Mouse (Mus musculus) forebrain, embryonic 12.5 days (tissue): ENCODE data around the gene Iars. TPM values are rescaled to one million over a fixed set of nuclear protein-coding genes. Genes with fewer than 3 reads are reported as not detected.
A peak's percentile ranks its signal among the peaks of the same experiment; 100 is the strongest.

Source experiments
- ATAC-seq: fragments of 200-750 bp; cut with Nextera tagmentation; 2 replicates; pipeline ENCODE4 v1.8.0; 2017; ENCODE audit warnings: moderate TSS enrichment; ENCODE audit not compliant: low FRiP score
- H3K27ac ChIP-seq: fragments of 300-500 bp; sonication (generic); 2 replicates; pipeline ENCODE4 v1.5.1; 2016; ENCODE audit warnings: mild to moderate bottlenecking
- H3K27me3 ChIP-seq: fragments of 300-500 bp; sonication (generic); 2 replicates; pipeline ENCODE4 v1.6.1; 2016; ENCODE audit warnings: mild to moderate bottlenecking
- H3K36me3 ChIP-seq: fragments of 300-500 bp; sonication (generic); replicated peaks from 2 replicates; pipeline ENCODE4 v1.6.1; 2016; ENCODE audit warnings: mild to moderate bottlenecking
- H3K4me1 ChIP-seq: fragments of 300-500 bp; sonication (generic); 2 replicates; pipeline ENCODE4 v1.6.1; 2016
- H3K4me2 ChIP-seq: fragments of 300-500 bp; sonication (generic); 2 replicates; pipeline ENCODE4 v1.6.1; 2016; ENCODE audit warnings: mild to moderate bottlenecking, moderate library complexity
- H3K4me3 ChIP-seq: fragments of 300-500 bp; sonication (generic); replicated peaks from 2 replicates; pipeline ENCODE4 v1.5.1; 2016; ENCODE audit warnings: mild to moderate bottlenecking
- H3K9ac ChIP-seq: fragments of 300-500 bp; sonication (generic); 2 replicates; pipeline ENCODE4 v1.6.1; 2016; ENCODE audit warnings: mild to moderate bottlenecking
- H3K9me3 ChIP-seq: fragments of 300-500 bp; sonication (generic); 2 replicates; pipeline ENCODE4 v1.6.1; 2016
- whole genome bisulfite sequencing: fragments of 180-500 bp; shearing (Covaris S2); methylation state at CpG from one replicate; pipeline ENCODE4 v1.1.7; 2016; 5-methylcytosine and 5-hydroxymethylcytosine counted together
- polyA plus RNA-seq: library from polyadenylated mRNA; unstranded; fragments of >200 nt; fragmentation: Nextera tagmentation; extraction: Ambion mirVana; gene quantifications from 2 replicates; pipeline ENCODE4 v1.2.1, GENCODE M21; 2016

The Iars gene
- polyA plus RNA-seq, 1 experiment from 2014 or later: 96.2 TPM

- Histone ChIP-seq H3K27ac (peak overlapping the region; percentile 50; the same call in 1 of the 2 replicates), H3K36me3 (peaks cover 19% of the 10 kb centered on the region), H3K9me3 (no peaks in the 10 kb centered on the region), H3K27me3 (no peaks in the 10 kb centered on the region), H3K4me1 (peaks cover 21% of the 10 kb centered on the region), H3K4me3 (peak overlapping the region; percentile 86), H3K4me2 (peak overlapping the region; percentile 78), H3K9ac (peak overlapping the region; percentile 82)
- ATAC-seq: no peak; the same call in 1 of the 2 replicates
- WGBS: under 1% methylated on average over 20 of the region's 20 CpGs
These were observed 440 bp downstream of the Iars start for GRCm38 (mm10) chr13:49682233-49682846.

GRCm38 (mm10) chr13:49684266-49684665, 2.4 kb downstream of the Iars start:
- no peaks in the 10 kb centered on the region for H3K9me3 ChIP-seq
- H3K36me3 ChIP-seq: peaks cover 26% of the 10 kb centered on the region
- H3K27ac ChIP-seq: no peak overlapping the region
- H3K9ac ChIP-seq: no peak overlapping the region
- H3K4me1 ChIP-seq: peaks cover 21% of the 10 kb centered on the region
- H3K4me2 ChIP-seq: no peak overlapping the region
- no peak for ATAC-seq
- WGBS: 65% methylated on average over 4 of the region's 4 CpGs
- H3K4me3 ChIP-seq: no peak overlapping the region
- no peaks in the 10 kb centered on the region for H3K27me3 ChIP-seq

GRCm38 (mm10) chr13:49691056-49691455, 9.2 kb downstream of the Iars start:
- ATAC-seq: no peak
- H3K27me3 ChIP-seq: no peaks in the 10 kb centered on the region
- H3K27ac ChIP-seq: no peak overlapping the region
- no peak overlapping the region for H3K4me3 ChIP-seq
- peaks cover 59% of the 10 kb centered on the region for H3K36me3 ChIP-seq
- 97% methylated on average over 5 of the region's 5 CpGs for WGBS
- H3K4me2 ChIP-seq: no peak overlapping the region
- H3K9me3 ChIP-seq: no peaks in the 10 kb centered on the region
- no peak overlapping the region for H3K9ac ChIP-seq
- H3K4me1 ChIP-seq: no peaks in the 10 kb centered on the region

GRCm38 (mm10) chr13:49703216-49703779, 21.4 kb downstream of the Iars start:
- Histone ChIP-seq H3K4me1 (peaks cover 15% of the 10 kb centered on the region), H3K9ac (no peak overlapping the region), H3K27me3 (no peaks in the 10 kb centered on the region), H3K9me3 (no peaks in the 10 kb centered on the region), H3K36me3 (peaks cover 78% of the 10 kb centered on the region), H3K4me3 (no peak overlapping the region), H3K27ac (no peak overlapping the region), H3K4me2 (no peak overlapping the region)
- 91% methylated on average over 11 of the region's 11 CpGs for WGBS
- ATAC-seq: no peak

- Histone ChIP-seq H3K4me2 (no peak overlapping the region), H3K27me3 (no peaks in the 10 kb centered on the region), H3K9ac (no peak overlapping the region), H3K36me3 (peaks cover 91% of the 10 kb centered on the region), H3K4me1 (peaks cover 15% of the 10 kb centered on the region), H3K9me3 (no peaks in the 10 kb centered on the region), H3K27ac (peak overlapping the region; percentile 63), H3K4me3 (no peak overlapping the region)
- peak; percentile 83 for ATAC-seq
- 59% methylated on average over 3 of the region's 3 CpGs for WGBS
These were observed 24.3 kb downstream of the Iars start for GRCm38 (mm10) chr13:49706032-49706690.

GRCm38 (mm10) chr13:49708311-49708710, 26.4 kb downstream of the Iars start:
- peaks cover 91% of the 10 kb centered on the region for H3K36me3 ChIP-seq
- H3K27me3 ChIP-seq: no peaks in the 10 kb centered on the region
- H3K4me2 ChIP-seq: no peak overlapping the region
- no peak overlapping the region for H3K9ac ChIP-seq
- WGBS: 94% methylated on average over 8 of the region's 8 CpGs
- peaks cover 15% of the 10 kb centered on the region for H3K4me1 ChIP-seq
- no peak for ATAC-seq
- H3K27ac ChIP-seq: no peak overlapping the region
- H3K9me3 ChIP-seq: no peaks in the 10 kb centered on the region
- H3K4me3 ChIP-seq: no peak overlapping the region

GRCm38 (mm10) chr13:49712047-49712721, 30.3 kb downstream of the Iars start:
- Histone ChIP-seq H3K36me3 (peaks cover 92% of the 10 kb centered on the region), H3K9ac (no peak overlapping the region), H3K9me3 (no peaks in the 10 kb centered on the region), H3K4me1 (no peaks in the 10 kb centered on the region), H3K4me2 (no peak overlapping the region), H3K27me3 (no peaks in the 10 kb centered on the region), H3K27ac (no peak overlapping the region), H3K4me3 (no peak overlapping the region)
- ATAC-seq: no peak
- WGBS: 96% methylated on average over 12 of the region's 12 CpGs

GRCm38 (mm10) chr13:49719310-49719709, 37.4 kb downstream of the Iars start:
- no peaks in the 10 kb centered on the region for H3K27me3 ChIP-seq

GRCm38 (mm10) chr13:49736430-49736829, 54.5 kb downstream of the Iars start:
- no peak for ATAC-seq
- Histone ChIP-seq H3K9me3 (no peaks in the 10 kb centered on the region), H3K4me1 (no peaks in the 10 kb centered on the region), H3K9ac (no peak overlapping the region), H3K27ac (no peak overlapping the region), H3K4me2 (no peak overlapping the region), H3K36me3 (peaks cover 44% of the 10 kb centered on the region), H3K4me3 (no peak overlapping the region), H3K27me3 (no peaks in the 10 kb centered on the region)
- WGBS: 91% methylated on average over 2 of the region's 2 CpGs

More at GRCm38 (mm10) chr13:49719310-49719709, 37.4 kb downstream of the Iars start:
- Histone ChIP-seq H3K4me1 (no peaks in the 10 kb centered on the region), H3K9ac (no peak overlapping the region), H3K9me3 (no peaks in the 10 kb centered on the region), H3K36me3 (peaks cover 97% of the 10 kb centered on the region), H3K4me3 (no peak overlapping the region), H3K4me2 (no peak overlapping the region), H3K27ac (no peak overlapping the region)
- 89% methylated on average over 3 of the region's 3 CpGs for WGBS
- no peak for ATAC-seq

GRCm38 (mm10) chr13:49738011-49738410, 56.1 kb downstream of the Iars start:
- WGBS: 88% methylated on average over 2 of the region's 2 CpGs
- no peak for ATAC-seq

GRCm38 (mm10) chr13:49741285-49742040, 59.6 kb downstream of the Iars start:
- no peak overlapping the region for H3K27ac ChIP-seq
- no peaks in the 10 kb centered on the region for H3K27me3 ChIP-seq
- WGBS: 94% methylated on average over 16 of the region's 16 CpGs
- no peaks in the 10 kb centered on the region for H3K36me3 ChIP-seq
- no peaks in the 10 kb centered on the region for H3K4me1 ChIP-seq
- H3K9ac ChIP-seq: no peak overlapping the region
- no peaks in the 10 kb centered on the region for H3K9me3 ChIP-seq
- no peak overlapping the region for H3K4me3 ChIP-seq
- no peak for ATAC-seq
- no peak overlapping the region for H3K4me2 ChIP-seq

More at GRCm38 (mm10) chr13:49738011-49738410, 56.1 kb downstream of the Iars start:
- Histone ChIP-seq H3K27me3 (no peaks in the 10 kb centered on the region), H3K9me3 (no peaks in the 10 kb centered on the region), H3K9ac (no peak overlapping the region), H3K4me1 (no peaks in the 10 kb centered on the region), H3K4me3 (no peak overlapping the region), H3K4me2 (no peak overlapping the region), H3K27ac (no peak overlapping the region), H3K36me3 (peaks cover 28% of the 10 kb centered on the region)

- H3K4me1 ChIP-seq: no peaks in the 10 kb centered on the region
- no peaks in the 10 kb centered on the region for H3K36me3 ChIP-seq
- 89% methylated on average over 9 of the region's 9 CpGs for WGBS
- no peaks in the 10 kb centered on the region for H3K27me3 ChIP-seq
- H3K9me3 ChIP-seq: no peaks in the 10 kb centered on the region
- H3K9ac ChIP-seq: no peak overlapping the region
- no peak overlapping the region for H3K4me2 ChIP-seq
- H3K27ac ChIP-seq: no peak overlapping the region
- no peak overlapping the region for H3K4me3 ChIP-seq
- ATAC-seq: no peak
These were observed 74.7 kb downstream of the Iars start for GRCm38 (mm10) chr13:49756591-49756990.
